Mouse (Mus musculus) CH12.LX (cell line): ENCODE results near the gene Ttc17.

ENCODE experiments used
- CTCF ChIP-seq, 2 experiments: IDR thresholded peaks in 1 of 2; conservative IDR thresholded peaks in 1 of 2; 2 replicates each; pipeline ENCODE4 v1.5.1; 2011 to 2012; ENCODE audit warnings: low read depth in 2 of 2, low read length in 2 of 2, improper control_type of control experiment in 1 of 2, inconsistent platforms in 1 of 2, mild to moderate bottlenecking in 1 of 2, moderate library complexity in 1 of 2
- HCFC1 ChIP-seq: IDR thresholded peaks from 2 replicates; pipeline ENCODE4 v1.6.1; 2012; ENCODE audit warnings: low read depth, mild to moderate bottlenecking, inconsistent platforms, low read length, improper control_type of control experiment
- KAT2A ChIP-seq: IDR thresholded peaks from 2 replicates; pipeline ENCODE4 v1.6.1; 2012; ENCODE audit warnings: low read length, improper control_type of control experiment, inconsistent platforms; ENCODE audit not compliant: insufficient replicate concordance
- MAFK ChIP-seq: IDR thresholded peaks from 2 replicates; pipeline ENCODE4 v1.6.1; 2011; ENCODE audit warnings: low read length, improper control_type of control experiment; ENCODE audit not compliant: insufficient replicate concordance
- PAX5 ChIP-seq: IDR thresholded peaks from 2 replicates; pipeline ENCODE4 v1.6.1; 2012; ENCODE audit warnings: low read length, inconsistent platforms, mixed read lengths
- POLR2A ChIP-seq: IDR thresholded peaks from 2 replicates; pipeline ENCODE4 v1.6.1; 2011; ENCODE audit warnings: low read depth, mild to moderate bottlenecking, improper control_type of control experiment, low read length
- TBP ChIP-seq: conservative IDR thresholded peaks from 2 replicates; pipeline ENCODE4 v1.6.1; 2011; ENCODE audit warnings: low read depth, low read length, improper control_type of control experiment
- USF2 ChIP-seq: conservative IDR thresholded peaks from 2 replicates; pipeline ENCODE4 v1.6.1; 2011; ENCODE audit warnings: low read depth, low read length, improper control_type of control experiment

DNA sequence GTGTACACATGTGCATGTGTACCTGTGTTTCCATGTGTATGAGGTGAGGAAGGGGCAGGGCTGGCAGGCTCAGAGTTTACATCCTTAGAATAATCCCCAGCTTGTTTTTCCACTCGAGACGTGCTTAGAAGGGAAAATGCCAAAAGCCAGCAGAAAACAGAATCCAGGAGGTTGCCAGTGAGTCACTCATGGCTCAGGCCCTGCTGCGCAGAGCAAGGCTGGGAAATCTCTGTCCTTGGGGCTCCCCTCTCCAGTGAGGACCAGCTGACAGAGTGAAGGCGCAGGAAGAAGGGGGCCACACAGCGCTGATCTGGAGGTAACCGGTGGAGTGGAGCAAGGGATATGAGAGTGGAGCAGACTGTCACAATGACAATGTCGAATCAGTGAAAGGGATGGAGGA lies 119.1 kb downstream of the Ttc17 start:
- TF ChIP-seq POLR2A = no peak
- TF ChIP-seq HCFC1 = no peak
- no peak for TF ChIP-seq CTCF (conservative IDR thresholded peaks at IDR 0.05 in 1 of 2, IDR thresholded peaks at IDR 0.05 in 1 of 2; ENCODE audit: low read depth in 2 of 2, low read length in 2 of 2)
- TF ChIP-seq KAT2A = no peak
- TF ChIP-seq PAX5 = no peak
- TF ChIP-seq USF2 = no peak
- no peak for TF ChIP-seq TBP
- TF ChIP-seq MAFK = no peak
